Mouse (Mus musculus) lung, postnatal 0 days (tissue): Measurements from ENCODE around the gene Tma7. TPM values are rescaled to one million over a fixed set of nuclear protein-coding genes. Genes with fewer than 3 reads are reported as not detected.

ENCODE experiments used
- ATAC-seq: fragments of 200-750 bp; cut with Nextera tagmentation; 2 replicates; pipeline ENCODE4 v1.8.0; 2017; ENCODE audit warnings: moderate library complexity
- DNase-seq: peaks from one replicate; pipeline ENCODE4 v3.0.0-alpha.2; 2016; ENCODE audit warnings: low spot score
- H3K27ac ChIP-seq: fragments of 300-500 bp; sonication (generic); 2 replicates; pipeline ENCODE4 v1.5.1; 2014; ENCODE audit warnings: antibody characterized with exemption, mild to moderate bottlenecking, low read length, mixed read lengths
- H3K27me3 ChIP-seq: fragments of 300-500 bp; sonication (generic); replicated peaks from 2 replicates; pipeline ENCODE4 v1.6.1; 2014; ENCODE audit warnings: low read length, mixed read lengths; ENCODE audit not compliant: insufficient read depth
- H3K36me3 ChIP-seq: fragments of 300-500 bp; sonication (generic); 2 replicates; pipeline ENCODE4 v1.6.1; 2014; ENCODE audit warnings: low read length, mixed read lengths; ENCODE audit not compliant: insufficient read depth
- H3K4me1 ChIP-seq: fragments of 300-500 bp; sonication (generic); 2 replicates; pipeline ENCODE4 v1.6.1; 2014; ENCODE audit warnings: antibody characterized with exemption, low read depth, low read length, mixed read lengths; ENCODE audit not compliant: insufficient read depth
- H3K4me2 ChIP-seq: fragments of 300-500 bp; sonication (generic); replicated peaks from 2 replicates; pipeline ENCODE4 v1.6.1; 2014; ENCODE audit warnings: low read depth, mild to moderate bottlenecking, low read length, moderate library complexity, mixed read lengths
- H3K4me3 ChIP-seq: fragments of 300-500 bp; sonication (generic); 2 replicates; pipeline ENCODE4 v1.5.1; 2014; ENCODE audit warnings: low read depth, low read length
- H3K9ac ChIP-seq: fragments of 300-500 bp; sonication (generic); replicated peaks from 2 replicates; pipeline ENCODE4 v1.6.1; 2014; ENCODE audit warnings: low read depth, mild to moderate bottlenecking
- H3K9me3 ChIP-seq: fragments of 300-500 bp; sonication (generic); 2 replicates; pipeline ENCODE4 v1.6.1; 2016; ENCODE audit warnings: low read length, mixed read lengths
- CTCF ChIP-seq: IDR thresholded peaks from 2 replicates; pipeline ENCODE4 v1.5.1; 2016; ENCODE audit warnings: antibody characterized with exemption, mild to moderate bottlenecking
- EP300 ChIP-seq: IDR thresholded peaks from 2 replicates; pipeline ENCODE4 v1.6.1; 2016; ENCODE audit warnings: antibody characterized with exemption, mild to moderate bottlenecking, control low read depth
- WGBS: fragments of 180-500 bp; shearing (Covaris S2); extraction: QIAGEN DNeasy Blood & Tissue Kit; methylation state at CpG from one replicate; pipeline ENCODE4 v1.1.7; 2014; 5-methylcytosine and 5-hydroxymethylcytosine counted together
- polyA plus RNA-seq: library from polyadenylated mRNA; unstranded; fragments of >200 nt; fragmentation: Nextera tagmentation; extraction: Ambion mirVana; gene quantifications from 2 replicates; pipeline ENCODE4 v1.2.1, GENCODE M21; 2015

Gene Tma7
- polyA plus RNA-seq, 1 experiment from 2014 or later, result 375 TPM

GRCm38 (mm10) chr9:109040216-109040615 lies 42.2 kb downstream of the Tma7 start:
- Histone ChIP-seq H3K9me3 (no peaks in the 10 kb centered on the region), H3K4me1 (peaks cover 18% of the 10 kb centered on the region; the same call in 1 of the 2 replicates), H3K27ac (peak overlapping the region; percentile 95), H3K27me3 (no peaks in the 10 kb centered on the region), H3K4me3 (peak overlapping the region; percentile 82), H3K9ac (0 out of 2 replicates have a peak overlapping the region, but pooled peaks have one; percentile 12), H3K36me3 (no peaks in the 10 kb centered on the region), H3K4me2 (peak overlapping the region; percentile 78)
- no peak for ATAC-seq
- no peak for DNase-seq
- TF ChIP-seq EP300, result no peak
- TF ChIP-seq CTCF, result no peak
- 42% methylated on average over 8 of the region's 8 CpGs for WGBS

DNA sequence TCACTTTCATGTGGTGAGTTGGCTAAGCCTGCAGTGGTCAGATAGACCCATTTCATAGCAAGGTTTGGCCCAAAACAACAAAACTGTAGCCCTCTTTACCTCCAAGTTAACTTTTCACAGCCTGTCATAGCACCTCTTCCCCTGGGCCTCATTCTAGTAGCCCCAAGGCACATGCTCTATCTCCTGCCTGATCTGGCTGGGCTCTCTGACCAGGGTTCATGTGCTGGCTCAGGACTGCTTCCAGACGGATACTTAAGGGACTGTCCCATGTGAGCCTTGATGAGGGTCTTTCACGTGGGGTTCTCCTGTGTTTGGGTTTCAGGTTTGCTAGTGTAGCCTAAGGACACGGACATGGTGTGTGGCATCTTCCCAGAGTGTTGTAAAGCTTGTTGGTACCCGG lies 42.7 kb downstream of the Tma7 start:
- Histone ChIP-seq H3K9ac (0 out of 2 replicates have a peak overlapping the region, but pooled peaks have one; percentile 20), H3K4me1 (peaks cover 18% of the 10 kb centered on the region; the same call in 1 of the 2 replicates), H3K4me3 (peak overlapping the region; percentile 82), H3K27me3 (no peaks in the 10 kb centered on the region), H3K27ac (peak overlapping the region; percentile 95; the same call in 1 of the 2 replicates), H3K36me3 (no peaks in the 10 kb centered on the region), H3K9me3 (no peaks in the 10 kb centered on the region), H3K4me2 (peak overlapping the region; percentile 78)
- TF ChIP-seq CTCF, result no peak
- TF ChIP-seq EP300, result no peak
- ATAC-seq (no peak), DNase-seq (no peak)
- 57% methylated on average over 4 of the region's 4 CpGs for WGBS

DNA sequence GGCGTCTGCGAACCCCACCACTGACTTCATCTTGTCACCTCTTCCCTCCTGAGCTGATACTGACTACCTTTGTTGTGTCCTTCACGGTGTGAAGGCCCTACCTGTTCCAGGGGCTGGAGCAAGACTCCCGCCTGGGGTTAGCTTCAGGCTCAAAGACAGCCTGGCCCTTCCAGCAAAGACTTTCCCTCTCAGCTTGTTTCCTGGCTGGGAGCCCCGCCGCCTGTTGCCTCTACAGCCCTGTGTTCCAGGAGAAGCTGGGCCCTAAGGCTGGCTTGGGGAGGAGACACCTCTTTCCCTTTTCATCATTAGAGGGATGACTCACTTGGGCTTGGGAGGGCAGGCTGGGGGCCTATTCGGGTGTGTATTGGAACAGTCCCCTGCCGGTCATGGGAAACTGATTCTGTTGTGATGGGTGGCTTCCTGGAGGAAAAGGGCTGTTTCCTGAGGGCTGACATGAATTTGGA lies 43.5 kb downstream of the Tma7 start:
- H3K9ac ChIP-seq, result peak overlapping the region; percentile 81
- peak overlapping the region; percentile 95 for H3K27ac ChIP-seq
- H3K4me2 ChIP-seq, result peak overlapping the region; percentile 78
- no peaks in the 10 kb centered on the region for H3K9me3 ChIP-seq
- TF ChIP-seq EP300 (peak; percentile 54), CTCF (peak; percentile 22)
- WGBS, result 13% methylated on average over 8 of the region's 8 CpGs
- H3K36me3 ChIP-seq, result no peaks in the 10 kb centered on the region
- H3K4me1 ChIP-seq, result peaks cover 18% of the 10 kb centered on the region; the same call in 1 of the 2 replicates
- DNase-seq (peak; percentile 82), ATAC-seq (peak; percentile 78)
- H3K4me3 ChIP-seq, result peak overlapping the region; percentile 82
- no peaks in the 10 kb centered on the region for H3K27me3 ChIP-seq

GRCm38 (mm10) chr9:109038086-109038895 lies 44.1 kb downstream of the Tma7 start, which contains the start of gene Shisa5:
Shisa5 (plus strand) TSS chr9:109038565.
- no peak for TF ChIP-seq EP300
- no peak for TF ChIP-seq CTCF
- H3K4me3 ChIP-seq, result peak within 1 kb of the TSS; percentile 82
- H3K27ac ChIP-seq, result peak within 1 kb of the TSS; percentile 95
- no peaks in the 10 kb centered on the region for H3K9me3 ChIP-seq
- peak within 1 kb of the TSS; percentile 78 for H3K4me2 ChIP-seq
- H3K4me1 ChIP-seq, result peaks cover 18% of the 10 kb centered on the region; the same call in 1 of the 2 replicates
- ATAC-seq, result peak; percentile 88
- no peaks in the 10 kb centered on the region for H3K27me3 ChIP-seq
- peak; percentile 91 for DNase-seq
- 3% methylated on average over 30 of the region's 40 CpGs for WGBS
- no peaks in the 10 kb centered on the region for H3K36me3 ChIP-seq
- H3K9ac ChIP-seq, result peak within 1 kb of the TSS; percentile 81

DNA sequence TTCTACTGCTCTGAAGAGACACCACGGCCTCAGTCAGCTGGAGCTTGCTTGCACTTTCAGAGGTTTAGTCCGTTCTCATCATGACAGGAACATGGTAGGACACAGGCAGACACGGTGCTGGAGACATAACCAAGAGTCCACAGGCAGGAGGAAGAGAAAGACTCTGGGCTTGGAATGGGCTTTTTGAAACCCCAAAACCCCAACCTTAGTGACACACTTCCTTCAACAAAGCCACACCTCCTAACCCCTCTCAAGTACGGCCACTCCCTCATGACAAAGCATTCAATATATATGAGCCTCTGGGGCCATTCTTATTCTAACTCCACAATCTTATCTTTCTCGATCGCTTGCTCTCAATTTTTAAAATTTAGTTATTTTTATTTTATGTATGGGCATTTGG lies 50.0 kb downstream of the Tma7 start:
- Histone ChIP-seq H3K27ac (no peak overlapping the region), H3K9ac (no peak overlapping the region), H3K4me1 (no peaks in the 10 kb centered on the region), H3K27me3 (no peaks in the 10 kb centered on the region), H3K9me3 (no peaks in the 10 kb centered on the region), H3K4me2 (no peak overlapping the region), H3K36me3 (no peaks in the 10 kb centered on the region), H3K4me3 (no peak overlapping the region)
- TF ChIP-seq CTCF (no peak), EP300 (no peak)
- DNase-seq (no peak), ATAC-seq (no peak)
- WGBS, result 83% methylated on average over 6 of the region's 6 CpGs

DNA sequence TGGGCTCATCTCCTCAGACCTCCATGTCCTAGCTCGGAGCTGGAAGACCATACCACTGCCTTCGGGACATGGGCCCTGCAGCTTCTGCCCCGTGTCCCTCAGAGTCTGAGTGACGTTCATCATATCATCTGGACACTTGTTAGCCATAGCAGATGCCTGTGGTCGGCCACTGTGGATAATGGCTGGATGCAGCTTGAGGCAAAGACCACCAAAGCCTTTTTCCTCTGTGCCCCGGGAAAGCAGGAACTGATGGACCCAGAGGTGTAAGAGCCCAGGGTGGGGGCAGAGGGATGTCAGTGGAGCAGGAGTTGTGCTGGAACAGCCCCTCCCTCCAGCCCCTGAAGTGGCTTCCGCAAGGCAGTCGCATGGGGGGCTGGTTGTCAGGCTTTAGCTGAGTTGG lies 50.7 kb downstream of the Tma7 start:
- Histone ChIP-seq H3K4me2 (no peak overlapping the region), H3K27me3 (no peaks in the 10 kb centered on the region), H3K4me1 (no peaks in the 10 kb centered on the region), H3K4me3 (no peak overlapping the region), H3K36me3 (no peaks in the 10 kb centered on the region), H3K27ac (no peak overlapping the region), H3K9ac (no peak overlapping the region), H3K9me3 (no peaks in the 10 kb centered on the region)
- DNase-seq (no peak), ATAC-seq (no peak)
- WGBS, result 78% methylated on average over 8 of the region's 8 CpGs
- TF ChIP-seq CTCF (no peak), EP300 (no peak)
